Mouse (Mus musculus): ENCODE measurements at regions not wholly inside any gene's neighbourhood (a gene's known extent, or its start where the extent isn't known, plus 50 kb on each side); places are given as distances from the start of the nearest gene placed in this dataset.

DNA sequence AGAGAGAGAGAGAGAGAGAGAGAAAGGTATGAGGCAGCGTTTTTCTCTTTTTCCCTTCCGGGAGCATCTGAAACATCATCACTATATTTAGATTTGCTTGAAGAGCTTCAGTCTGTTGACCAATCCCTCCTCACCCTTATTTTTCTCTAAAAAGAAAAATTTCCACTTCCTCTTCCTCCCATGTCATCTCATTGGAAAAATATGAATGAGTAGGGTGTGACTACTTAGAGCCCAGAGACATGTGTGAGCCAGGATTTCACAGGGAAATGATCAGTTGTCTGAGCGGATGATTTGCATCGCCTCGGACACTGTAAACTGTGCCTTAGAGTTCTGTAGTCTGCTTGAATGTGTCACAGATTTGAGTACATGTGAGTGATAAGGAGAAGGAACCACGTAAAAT, 111.3 kb upstream of the Ptger4 start:
- DNase-seq (ENCODE audit: low spot score): no peak

DNA sequence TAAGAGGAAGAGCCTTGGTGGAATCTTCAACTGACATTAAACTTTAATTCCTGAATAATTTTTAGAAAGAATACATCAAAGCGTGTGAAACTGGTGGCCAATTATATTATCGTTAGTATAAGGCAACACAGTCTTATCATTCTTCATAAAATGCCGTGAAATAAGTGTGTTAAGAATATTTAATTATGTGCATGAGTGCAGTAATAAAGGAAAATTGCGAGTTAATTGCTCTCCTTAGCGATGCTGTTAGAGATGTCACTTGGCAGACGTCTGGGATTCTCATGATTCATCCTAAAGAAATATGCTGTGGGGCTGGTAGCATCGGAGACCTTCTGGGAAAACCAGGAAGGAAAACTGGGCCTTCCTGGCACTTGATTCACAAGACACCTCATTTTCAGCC, 110.3 kb upstream of the Ptger4 start:
- no peak for DNase-seq (ENCODE audit: low spot score)

DNA sequence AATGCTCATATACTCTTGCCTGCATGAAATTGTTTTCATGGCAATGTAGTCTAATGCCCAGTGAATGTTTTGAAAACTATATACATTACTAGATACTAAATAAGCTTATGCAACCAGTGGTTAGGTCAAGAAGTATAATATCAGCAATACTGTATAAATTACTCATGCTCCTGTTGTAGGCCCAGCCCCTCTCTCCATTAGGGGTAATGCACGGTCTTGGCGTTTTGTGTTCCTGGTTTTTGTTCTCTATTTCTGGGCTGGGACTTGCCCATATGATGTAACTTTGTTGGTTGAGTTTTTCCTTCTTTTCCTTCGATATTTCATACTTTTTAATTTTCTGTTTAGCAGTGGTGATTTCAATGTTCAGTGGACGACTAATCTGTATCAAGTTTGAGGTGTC, 104.9 kb upstream of the Ptger4 start:
- DNase-seq (ENCODE audit: low spot score): no peak

DNA sequence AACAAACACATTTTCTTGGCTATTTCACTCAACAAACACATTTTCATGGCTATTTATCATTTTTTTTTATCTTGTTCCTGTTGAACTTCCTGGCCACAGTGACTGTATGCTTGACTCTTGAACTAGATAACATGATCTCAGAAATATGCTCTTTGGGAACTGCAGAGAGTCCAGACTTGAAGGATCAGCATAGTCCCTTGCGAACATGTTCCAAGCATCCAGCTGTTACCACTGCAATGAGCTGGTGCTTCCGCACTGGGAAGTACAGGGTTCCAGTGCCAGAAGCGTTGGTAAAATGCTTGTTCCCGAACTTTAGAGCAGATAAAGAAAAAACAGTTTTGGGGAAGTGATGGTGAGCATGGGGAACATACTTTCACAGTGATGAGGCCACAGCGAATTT, 103.7 kb upstream of the Ptger4 start:
- no peak for DNase-seq (ENCODE audit: low spot score)

DNA sequence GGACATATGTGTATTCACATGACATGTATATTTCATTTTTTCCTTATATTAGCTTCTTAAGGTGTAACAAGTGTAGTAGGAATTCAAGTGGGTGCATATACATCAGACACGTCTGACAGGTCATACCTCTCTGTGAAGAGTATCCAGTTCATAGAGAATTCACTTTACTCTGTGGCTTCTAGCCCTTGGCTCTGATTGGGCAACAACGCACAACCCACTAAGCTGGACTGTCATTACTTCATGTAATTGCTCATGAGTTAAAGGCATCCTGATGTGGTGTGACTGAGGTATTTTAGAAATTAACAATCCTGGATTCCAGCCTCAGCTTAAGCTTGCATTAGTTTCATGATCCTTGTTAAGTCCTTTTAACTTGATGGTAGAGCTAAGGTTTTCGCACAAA, 103.0 kb upstream of the Ptger4 start:
- no peak for DNase-seq (ENCODE audit: low spot score)

DNA sequence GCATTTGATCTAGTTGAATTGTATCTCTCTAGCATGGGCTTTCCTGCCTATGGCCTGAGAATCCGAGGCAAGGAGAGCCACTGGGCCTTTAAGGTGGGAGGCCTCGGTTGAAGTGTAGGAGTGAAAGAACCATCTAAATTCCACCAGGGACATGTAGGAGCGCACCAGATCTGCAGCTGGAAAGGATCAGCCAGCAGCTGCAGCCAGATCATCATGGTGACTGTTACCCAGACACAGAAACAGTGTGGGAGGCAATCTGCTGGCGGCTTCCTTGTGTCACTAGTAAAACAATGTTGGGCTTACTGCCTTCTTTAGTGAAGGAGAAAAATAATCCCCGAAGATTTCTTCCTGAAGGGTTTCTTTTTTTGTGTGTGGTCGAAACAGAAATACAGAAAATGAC, 99.8 kb upstream of the Ptger4 start:
- no peak for DNase-seq (ENCODE audit: low spot score)

DNA sequence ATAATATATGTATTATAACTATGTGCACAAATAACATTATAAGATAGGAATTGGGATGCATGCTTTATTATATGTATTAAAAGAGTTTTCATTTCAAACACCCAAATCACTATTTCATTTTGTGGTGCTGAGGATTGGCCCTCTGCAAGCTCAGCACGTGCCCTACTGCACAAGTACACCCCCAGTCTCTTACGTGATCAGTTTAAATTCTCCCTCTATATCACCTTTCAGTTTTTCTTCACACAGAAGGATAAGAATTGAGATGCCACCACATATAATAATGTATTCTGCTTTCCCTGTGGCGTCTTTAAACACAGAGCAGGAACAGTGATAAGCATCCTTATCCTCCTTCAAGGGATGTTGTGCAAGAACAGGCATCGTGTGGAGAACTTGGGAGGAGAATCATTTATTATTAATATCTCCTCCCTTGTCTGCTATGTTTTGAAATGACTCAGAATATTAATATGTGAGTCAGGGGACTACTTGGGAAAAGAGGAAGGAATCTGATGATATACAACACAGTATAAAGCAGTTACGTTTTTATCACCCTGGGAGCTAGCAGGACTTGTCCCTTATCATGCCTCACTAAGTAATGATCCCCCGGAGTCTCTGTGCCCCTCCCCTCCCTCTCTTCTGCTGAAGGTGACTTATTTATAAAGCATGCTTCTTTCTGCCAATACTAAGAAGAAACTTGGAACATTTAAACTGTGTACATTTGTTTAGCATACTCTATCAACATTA, 91.7 kb upstream of the Ptger4 start:
- DNase-seq (ENCODE audit: low spot score): no peak

DNA sequence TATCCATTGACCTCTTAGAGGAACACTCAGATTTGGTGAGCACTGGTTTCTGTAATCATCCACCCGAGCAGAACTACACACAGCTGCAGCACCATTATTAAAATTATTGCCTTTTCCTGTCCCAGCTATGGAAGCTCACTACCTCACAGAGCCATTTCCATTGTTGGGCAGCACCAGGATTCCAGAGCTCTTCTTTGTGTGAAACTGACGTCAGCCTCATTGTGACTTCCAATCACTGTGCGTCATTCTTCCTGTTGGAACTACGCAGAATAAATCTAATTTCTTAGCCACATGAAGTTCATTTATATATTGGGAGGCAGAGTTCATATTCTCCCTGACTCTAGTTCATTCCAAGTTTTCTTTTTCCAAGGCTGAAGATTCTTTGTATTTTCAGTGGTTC, 83.0 kb upstream of the Ptger4 start:
- DNase-seq (ENCODE audit: low spot score): no peak

DNA sequence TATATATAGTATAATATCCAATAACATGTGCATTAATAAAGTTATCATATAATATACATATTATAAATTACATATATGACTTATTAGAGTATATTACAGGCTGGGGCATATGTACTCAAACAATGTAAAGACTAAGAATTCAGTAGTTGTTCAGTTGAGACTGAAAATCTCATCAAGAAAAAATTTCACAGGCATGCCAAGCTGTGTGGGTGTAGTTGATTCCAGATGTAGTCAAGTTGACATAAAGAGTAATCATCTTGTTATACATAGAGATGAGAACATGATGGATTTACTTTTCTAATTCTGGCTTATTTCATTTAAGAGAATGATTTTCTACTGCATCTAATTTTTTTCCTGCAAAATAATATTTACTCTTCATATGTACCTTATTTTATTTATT, 77.7 kb upstream of the Ptger4 start:
- no peak for DNase-seq (ENCODE audit: low spot score)

DNA sequence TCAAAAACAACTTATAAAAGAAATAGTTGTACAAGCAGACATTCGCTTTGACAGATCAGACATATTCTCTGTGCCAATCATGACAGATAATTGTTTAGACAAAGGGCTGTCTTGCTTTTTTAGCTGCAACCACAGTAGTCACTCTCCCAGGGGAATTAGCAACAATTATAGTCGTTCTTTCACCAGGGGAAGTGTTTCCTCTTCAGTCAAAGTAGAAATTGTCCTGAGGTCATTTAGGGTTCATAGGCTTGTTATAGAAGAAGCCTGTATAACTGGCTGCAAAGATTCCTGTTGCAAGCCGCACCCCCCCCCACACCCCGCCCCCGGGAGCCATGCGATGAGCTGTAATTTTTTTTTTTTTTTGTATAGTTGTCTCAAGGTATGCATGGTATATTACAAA, 68.2 kb upstream of the Ptger4 start:
- peak; percentile 42 for DNase-seq (ENCODE audit: low spot score)

DNA sequence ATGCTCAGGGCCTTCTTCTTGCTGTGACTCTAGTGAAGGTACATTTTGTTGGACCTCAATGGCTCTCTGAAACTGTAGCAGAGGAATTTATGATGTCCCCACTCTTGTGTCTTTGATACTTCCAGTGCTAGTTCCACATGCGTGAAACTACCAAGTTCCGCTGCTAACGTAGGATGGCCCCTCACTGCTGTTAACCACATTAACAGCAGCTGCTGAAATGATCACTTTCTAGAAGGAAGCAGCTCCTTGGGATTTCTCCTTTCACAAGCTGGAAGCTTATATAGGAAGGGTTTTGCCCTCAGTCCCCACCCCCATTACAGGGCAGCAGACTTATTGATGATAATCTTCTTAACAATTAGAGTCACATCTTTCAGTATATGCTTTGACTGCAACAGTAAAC, 66.0 kb upstream of the Ptger4 start:
- DNase-seq (ENCODE audit: low spot score): no peak

DNA sequence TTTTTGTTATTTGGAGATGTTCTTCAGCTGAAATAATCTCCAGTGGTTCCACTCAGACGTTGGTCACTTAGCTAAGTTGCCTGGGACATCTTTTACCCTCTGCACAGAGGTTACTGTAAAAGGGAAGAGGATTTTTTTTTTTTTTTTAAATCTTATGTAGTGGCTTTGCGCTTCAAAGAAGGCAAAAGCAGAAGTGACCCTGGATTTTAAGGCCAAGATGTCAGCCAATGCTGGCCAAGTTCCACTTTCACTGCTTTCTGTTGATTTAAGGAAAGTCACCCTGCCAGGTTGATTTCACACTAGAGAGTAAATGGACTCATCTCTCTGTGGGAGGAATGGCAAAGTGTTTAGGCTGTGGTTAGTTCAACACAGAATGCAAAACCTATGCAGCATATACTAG, 58.4 kb upstream of the Ptger4 start:
- DNase-seq (ENCODE audit: low spot score): no peak

DNA sequence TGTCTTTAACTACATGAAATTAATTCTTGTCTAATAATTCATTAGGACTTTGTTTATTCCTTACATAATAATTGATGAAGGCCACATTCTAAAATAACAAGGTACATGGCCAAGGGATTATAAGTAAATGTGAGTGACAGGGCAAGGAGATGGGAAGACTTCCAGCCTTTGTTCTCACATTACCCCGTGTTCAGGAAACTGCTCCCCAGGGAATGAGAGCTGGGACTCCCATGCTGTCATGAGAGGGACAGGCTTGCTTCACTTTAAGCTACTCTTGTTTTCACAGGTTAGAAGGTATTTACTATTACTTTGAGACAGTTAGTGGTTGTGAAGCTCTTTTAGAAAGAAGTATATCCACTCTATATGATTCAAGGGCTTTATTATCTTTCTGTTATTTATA, 55.8 kb upstream of the Ptger4 start:
- DNase-seq (ENCODE audit: low spot score): no peak

DNA sequence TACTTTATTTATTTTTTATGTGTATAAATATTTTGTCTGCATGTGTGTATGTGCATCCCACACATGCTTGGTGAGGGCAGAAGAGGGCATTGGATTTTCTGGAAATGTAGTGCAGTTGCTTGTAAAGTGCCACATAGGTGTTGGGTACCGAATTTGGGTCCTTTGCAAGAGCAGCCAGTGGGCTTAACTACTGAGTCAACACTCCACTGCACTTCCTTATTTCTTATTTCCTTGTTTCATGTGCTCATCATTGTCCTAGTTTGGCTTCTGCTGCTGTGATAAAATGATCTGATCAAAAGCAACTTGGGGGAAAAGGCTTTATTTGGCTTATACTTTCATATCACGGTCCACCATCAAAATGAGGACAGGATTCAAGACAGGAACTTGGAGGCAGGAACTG, 53.0 kb upstream of the Ptger4 start:
- DNase-seq (ENCODE audit: low spot score): no peak
